Mouse (Mus musculus) MEL (cell line): Measurements from ENCODE around the gene Cacna1i. TPM values are rescaled to one million over a fixed set of nuclear protein-coding genes. Genes with fewer than 3 reads are reported as not detected.

Source experiments
- DNase-seq: peaks from one replicate; pipeline ENCODE4 v3.0.0; 2011; ENCODE audit warnings: low read depth, low spot score
- H3K27ac ChIP-seq: 2 replicates; pipeline ENCODE4 v1.5.1; 2012; ENCODE audit warnings: low read depth, mild to moderate bottlenecking, control low read depth, low read length, moderate library complexity; ENCODE audit not compliant: control insufficient read depth
- H3K27me3 ChIP-seq, 2 experiments: fragments of 150-350 bp in 1 of 2; sonication (generic) in 1 of 2; 2 replicates each; pipeline ENCODE4 v1.6.1; 2012; ENCODE audit warnings: low read length in 2 of 2, mild to moderate bottlenecking in 2 of 2, improper control_type of control experiment in 1 of 2, moderate library complexity in 1 of 2; ENCODE audit not compliant: insufficient read depth in 2 of 2, control insufficient read depth in 1 of 2
- H3K36me3 ChIP-seq, 2 experiments: 2 replicates each; pipeline ENCODE4 v1.6.1; 2012 to 2014; ENCODE audit warnings: low read length in 2 of 2, improper control_type of control experiment in 1 of 2, inconsistent platforms in 1 of 2, mild to moderate bottlenecking in 1 of 2; ENCODE audit not compliant: insufficient read depth in 2 of 2, control insufficient read depth in 1 of 2
- H3K4me1 ChIP-seq, 2 experiments: fragments of 150-350 bp in 1 of 2; sonication (generic) in 1 of 2; 2 replicates each; pipeline ENCODE4 v1.6.1; 2012; ENCODE audit warnings: low read length in 2 of 2, improper control_type of control experiment in 1 of 2, mild to moderate bottlenecking in 1 of 2; ENCODE audit not compliant: insufficient read depth in 2 of 2, control insufficient read depth in 1 of 2
- H3K4me3 ChIP-seq, 2 experiments: fragments of 150-350 bp in 1 of 2; sonication (generic) in 1 of 2; 2 replicates each; pipeline ENCODE4 v1.5.1; 2012; ENCODE audit warnings: low read depth in 2 of 2, low read length in 2 of 2, mild to moderate bottlenecking in 2 of 2, moderate library complexity in 2 of 2, control low read depth in 1 of 2, improper control_type of control experiment in 1 of 2; ENCODE audit not compliant: control insufficient read depth in 1 of 2, insufficient read depth in 1 of 2
- H3K79me2 ChIP-seq: 2 replicates; pipeline ENCODE4 v1.6.1; 2012; ENCODE audit warnings: mild to moderate bottlenecking, low read length, moderate library complexity; ENCODE audit not compliant: control insufficient read depth, poor library complexity, insufficient read depth
- H3K9ac ChIP-seq: 2 replicates; pipeline ENCODE4 v1.6.1; 2012; ENCODE audit warnings: low read depth, mild to moderate bottlenecking, control low read depth, low read length, moderate library complexity; ENCODE audit not compliant: control insufficient read depth, poor library complexity, severe bottlenecking
- H3K9me3 ChIP-seq: fragments of 150-350 bp; sonication (generic); replicated peaks from 2 replicates; pipeline ENCODE4 v1.6.1; 2012; ENCODE audit warnings: mild to moderate bottlenecking, low read length, improper control_type of control experiment, moderate library complexity; ENCODE audit not compliant: insufficient read depth
- CHD1 ChIP-seq: IDR thresholded peaks from 2 replicates; pipeline ENCODE4 v1.6.1; 2012; ENCODE audit warnings: low read depth, mild to moderate bottlenecking, inconsistent platforms, low read length, improper control_type of control experiment
- CTCF ChIP-seq, 3 experiments: IDR thresholded peaks in 2 of 3; conservative IDR thresholded peaks in 1 of 3; 2 replicates each; pipeline ENCODE4 v1.5.1; 2011 to 2012; ENCODE audit warnings: low read length in 3 of 3, low read depth in 2 of 3, mild to moderate bottlenecking in 2 of 3, improper control_type of control experiment in 1 of 3, inconsistent platforms in 1 of 3, mixed read lengths in 1 of 3, moderate library complexity in 1 of 3; ENCODE audit not compliant: control insufficient read depth in 1 of 3, insufficient read depth in 1 of 3, poor library complexity in 1 of 3, severe bottlenecking in 1 of 3
- KAT2A ChIP-seq: conservative IDR thresholded peaks from 2 replicates; pipeline ENCODE4 v1.6.1; 2012; ENCODE audit warnings: low read depth, low read length, improper control_type of control experiment, inconsistent platforms
- MAZ ChIP-seq: IDR thresholded peaks from 2 replicates; pipeline ENCODE4 v1.6.1; 2012; ENCODE audit warnings: low read depth, mild to moderate bottlenecking, inconsistent platforms, low read length, improper control_type of control experiment
- MXI1 ChIP-seq: IDR thresholded peaks from 2 replicates; pipeline ENCODE4 v1.6.1; 2011; ENCODE audit warnings: mild to moderate bottlenecking, low read depth, low read length, improper control_type of control experiment
- POLR2A ChIP-seq, 2 experiments: IDR thresholded peaks; 2 replicates each; pipeline ENCODE4 v1.6.1; 2011 to 2012; ENCODE audit warnings: low read length in 2 of 2, mild to moderate bottlenecking in 2 of 2, control low read depth in 1 of 2, improper control_type of control experiment in 1 of 2, low read depth in 1 of 2, moderate library complexity in 1 of 2; ENCODE audit not compliant: control insufficient read depth in 1 of 2, insufficient read depth in 1 of 2, poor library complexity in 1 of 2
- RCOR1 ChIP-seq: IDR thresholded peaks from 2 replicates; pipeline ENCODE4 v1.6.1; 2012; ENCODE audit warnings: low read depth, mild to moderate bottlenecking, inconsistent platforms, low read length, improper control_type of control experiment
- TAL1 ChIP-seq: IDR thresholded peaks from 2 replicates; pipeline ENCODE4 v1.6.1; 2012; ENCODE audit warnings: mild to moderate bottlenecking, inconsistent platforms, low read length, moderate library complexity, mixed read lengths
- ZC3H11A ChIP-seq: IDR thresholded peaks from 2 replicates; pipeline ENCODE4 v1.6.1; 2012; ENCODE audit warnings: low read depth, mild to moderate bottlenecking, inconsistent platforms, low read length, improper control_type of control experiment
- polyA plus RNA-seq, 2 experiments: library from polyadenylated mRNA; stranded (reverse) in 1 of 2; unstranded in 1 of 2; fragments of >175 nt in 1 of 2; fragments of >200 nt in 1 of 2; gene quantifications; 2 replicates each; pipeline versions ENCODE4 v1.2.1 to v1.2.4; 2012; ENCODE audit warnings: low replicate concordance in 2 of 2, low read depth in 1 of 2; ENCODE audit not compliant: insufficient read length in 2 of 2, insufficient read depth in 1 of 2, missing spikeins in 1 of 2
- total RNA-seq: library from RNA; depleted of rRNA; stranded (reverse); fragments of 300-350 nt; gene quantifications from 2 replicates; pipeline ENCODE4 v1.2.3, GENCODE M21; 2012

The Cacna1i gene
- total and polyA plus RNA-seq, 3 experiments: not detected

- TF ChIP-seq TAL1 (no peak), ZC3H11A (no peak), KAT2A (peak; percentile 94), CTCF (IDR thresholded peaks at IDR 0.05 in 2 of 3, conservative IDR thresholded peaks at IDR 0.05 in 1 of 3; ENCODE audit: control insufficient read depth in 1 of 3, insufficient read depth in 1 of 3, low read depth in 2 of 3, low read length in 3 of 3, poor library complexity in 1 of 3, severe bottlenecking in 1 of 3) (no peak)
- TF ChIP-seq, all 39 proteins: peak for 23
Observed at GRCm38 (mm10) chr15:80254847-80255645, 32.0 kb upstream of the Cacna1i start, which contains the start of gene Atf4 (continued).

- Histone ChIP-seq H3K79me2 (peaks cover 24% of the 10 kb centered on the region), H3K9ac (peak overlapping the region; percentile 93), H3K4me1 (peaks cover 6 to 19% of the 10 kb centered on the region in 2 experiments), H3K9me3 (no peaks in the 10 kb centered on the region), H3K4me3 (peak overlapping the region; percentile 73 to 79), H3K36me3 (peaks cover 9 to 20% of the 10 kb centered on the region in 2 experiments; a peak in 3 of 4 replicates), H3K27me3 (no peaks in the 10 kb centered on the region), H3K27ac (peak overlapping the region; percentile 95)
- peak; percentile 84; the same call in 1 of the 2 replicates for TF ChIP-seq CHD1
- TF ChIP-seq MAZ: 0 out of 2 replicates have a peak, but pooled peaks have one; percentile 2
- no peak; the same call in 1 of the 2 replicates for TF ChIP-seq MXI1
- DNase-seq: peak; percentile 87
Observed at GRCm38 (mm10) chr15:80255646-80256121, 31.4 kb upstream of the Cacna1i start.

- TF ChIP-seq RCOR1 (no peak), POLR2A (IDR thresholded peaks at IDR 0.05; ENCODE audit: control insufficient read depth in 1 of 2, insufficient read depth in 1 of 2, low read depth in 1 of 2, low read length in 2 of 2, poor library complexity in 1 of 2) (peak in 1 of 2 experiments; percentile 10; a peak in 1 of 4 replicates)
- TF ChIP-seq, all 39 proteins: peak for 1
- Histone ChIP-seq H3K36me3 (peaks cover 9 to 14% of the 10 kb centered on the region in 2 experiments; a peak in 3 of 4 replicates), H3K4me1 (peaks cover 3 to 13% of the 10 kb centered on the region in 2 experiments; a peak in 3 of 4 replicates), H3K9me3 (no peaks in the 10 kb centered on the region), H3K27me3 (no peaks in the 10 kb centered on the region), H3K79me2 (peaks cover 24% of the 10 kb centered on the region), H3K4me3 (peak overlapping the region; percentile 73 to 79), H3K27ac (peak overlapping the region; percentile 95), H3K9ac (peak overlapping the region; percentile 93)
- DNase-seq: no peak
Observed at GRCm38 (mm10) chr15:80256242-80256641, 30.8 kb upstream of the Cacna1i start.
